Mouse (Mus musculus) embryo, embryonic 11.5 days (tissue): ENCODE data around the gene Lca5.

Experiments
- DNase-seq: peaks from one replicate; pipeline ENCODE4 v3.0.0-alpha.2; 2012; ENCODE audit warnings: low read depth, low spot score

The Lca5 gene

DNA sequence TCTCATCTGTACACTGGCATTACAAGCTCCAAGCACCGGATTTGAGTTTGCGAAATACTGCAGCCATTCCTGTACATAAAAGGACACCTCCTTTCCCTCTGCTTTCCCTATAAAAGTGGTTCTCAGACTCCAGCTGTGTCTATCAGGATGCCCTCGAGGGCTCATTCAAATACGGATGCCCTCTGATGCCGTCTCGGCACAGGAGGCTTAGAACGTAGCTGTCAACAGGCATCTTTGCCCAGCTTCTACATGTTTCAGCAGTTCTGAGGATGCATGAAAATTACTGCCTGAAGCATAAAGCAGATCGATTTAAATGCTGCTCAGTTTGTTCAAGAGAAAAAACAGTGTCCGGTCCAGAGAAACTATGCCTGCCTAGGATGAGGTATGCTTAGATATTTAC is 51.4 kb downstream of the Lca5 start:
- no peak for DNase-seq

DNA sequence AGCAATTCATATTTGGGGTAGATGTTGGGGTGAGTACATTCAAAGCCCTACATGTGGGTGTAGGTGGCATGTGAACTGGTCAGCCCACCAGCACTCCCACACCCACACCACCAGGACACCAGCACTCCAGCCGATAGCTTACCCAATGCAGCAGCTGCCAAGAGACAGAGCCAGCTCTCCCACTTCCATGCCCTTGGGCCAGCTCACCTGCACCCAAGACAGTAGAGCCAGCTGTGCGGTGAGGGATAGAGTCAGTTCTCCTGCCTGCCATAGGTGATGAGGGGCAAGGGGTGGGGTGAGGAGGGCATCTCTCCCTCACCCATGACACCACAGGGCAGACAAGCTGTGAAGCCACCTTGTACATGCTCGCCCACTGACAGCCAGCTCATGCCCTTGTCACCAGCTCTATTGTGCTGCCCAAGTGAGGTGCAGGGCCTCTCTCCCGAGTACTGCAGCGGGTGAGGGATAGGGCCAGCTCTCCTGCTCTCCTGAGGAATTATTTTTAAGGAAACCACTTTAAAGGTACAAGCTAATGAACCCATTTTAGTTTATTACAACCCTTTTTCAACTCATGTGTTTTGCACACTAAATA is 54.6 kb downstream of the Lca5 start:
- DNase-seq: no peak

DNA sequence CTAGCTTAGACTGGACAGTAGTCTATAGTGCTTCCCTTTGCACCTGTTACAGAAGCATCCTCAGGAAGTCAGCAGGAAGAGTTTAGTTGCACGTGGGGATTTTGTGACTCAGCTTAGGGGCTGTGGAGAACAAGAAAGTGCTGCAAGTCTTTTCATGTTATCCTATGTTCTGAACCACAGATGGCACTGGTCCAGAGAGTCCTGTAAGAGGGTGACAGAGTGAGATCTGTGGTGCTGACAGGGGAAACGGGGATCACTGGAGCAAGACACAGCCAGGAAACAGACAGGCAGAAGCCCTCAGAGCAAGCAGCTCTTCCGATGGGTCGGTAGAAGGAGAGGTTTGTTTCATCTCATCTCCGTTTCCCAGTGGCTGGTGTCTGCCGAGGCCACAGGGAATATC is 55.6 kb downstream of the Lca5 start:
- no peak for DNase-seq

DNA sequence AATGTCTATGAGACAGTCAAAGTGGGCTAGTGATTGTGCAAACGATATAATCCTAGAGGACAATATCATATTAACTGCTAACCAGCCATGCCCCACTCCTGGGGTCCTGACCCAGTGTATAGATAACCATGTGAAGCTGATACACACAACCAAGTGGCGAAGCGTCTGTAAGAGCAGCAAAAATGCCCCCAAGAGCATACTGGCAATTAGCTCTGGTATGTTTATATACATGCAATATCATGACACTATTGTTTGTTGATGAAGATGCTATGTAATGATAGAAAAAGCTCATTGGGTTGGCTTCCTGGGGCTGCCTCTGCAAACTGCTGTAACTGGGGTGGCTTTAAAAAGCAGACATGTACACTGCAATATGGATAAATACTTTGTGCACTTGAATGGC is 57.7 kb downstream of the Lca5 start:
- no peak for DNase-seq

GRCm38 (mm10) chr9:83382775-83383174 is 58.2 kb downstream of the Lca5 start:
- no peak for DNase-seq

DNA sequence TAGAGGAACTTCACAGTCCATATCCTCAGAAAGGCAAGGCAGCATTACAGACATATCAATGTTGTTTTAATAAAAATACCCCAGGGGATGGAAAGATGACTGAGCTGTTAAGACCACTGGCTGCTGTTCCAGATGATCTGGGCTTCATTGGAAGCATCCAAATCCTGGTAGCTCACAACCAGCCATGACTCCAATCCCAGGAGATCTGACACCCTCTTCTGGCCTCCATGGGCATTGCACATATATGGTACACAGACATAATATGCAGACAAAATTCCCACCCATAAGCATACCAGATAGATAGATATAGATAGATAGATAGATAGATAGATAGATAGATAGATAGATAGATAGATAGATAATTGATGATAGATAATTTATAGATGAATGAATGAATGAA is 59.6 kb downstream of the Lca5 start:
- DNase-seq: no peak

DNA sequence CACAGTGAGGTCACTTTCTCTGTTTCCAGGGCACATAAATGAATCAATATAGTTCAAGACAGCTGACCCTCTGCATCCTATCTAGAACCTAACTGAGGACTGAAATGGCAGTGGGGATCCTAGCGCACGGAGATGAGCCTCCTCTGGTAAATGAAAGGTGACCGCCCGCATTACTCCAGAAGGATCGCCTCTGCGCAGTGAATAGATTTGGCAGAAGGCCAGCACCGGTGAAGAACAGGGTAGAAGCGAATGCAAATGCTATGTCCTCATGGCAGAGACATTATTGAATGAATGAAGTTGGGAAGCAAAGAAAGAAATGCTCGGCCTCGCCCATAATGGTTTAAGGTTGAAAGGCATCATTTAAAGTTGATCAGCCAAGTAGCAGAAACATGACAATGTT is 61.3 kb downstream of the Lca5 start:
- DNase-seq: no peak

- no peak for DNase-seq
These were observed 63.8 kb downstream of the Lca5 start for GRCm38 (mm10) chr9:83377132-83377531.

- DNase-seq: no peak
These were observed 65.3 kb downstream of the Lca5 start for GRCm38 (mm10) chr9:83375522-83376176.

DNA sequence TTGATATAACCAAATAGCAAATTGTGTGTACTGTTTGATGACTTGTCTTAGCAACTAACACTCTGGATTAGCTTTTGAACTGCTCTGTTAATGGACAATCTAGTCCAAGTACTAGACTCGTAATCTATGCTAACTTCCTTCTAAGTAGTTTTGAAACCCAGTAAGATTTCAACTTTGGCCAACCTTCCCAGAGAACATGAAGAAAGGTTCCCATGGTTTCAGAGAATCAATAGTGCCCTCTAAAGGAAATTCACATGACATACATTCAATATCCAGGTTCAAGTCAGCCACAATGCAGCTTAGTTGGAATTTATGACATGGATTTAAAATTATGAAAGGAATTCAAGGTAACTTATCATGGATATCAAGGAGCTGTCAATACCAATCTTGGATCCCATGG is 70.0 kb downstream of the Lca5 start:
- no peak for DNase-seq

DNA sequence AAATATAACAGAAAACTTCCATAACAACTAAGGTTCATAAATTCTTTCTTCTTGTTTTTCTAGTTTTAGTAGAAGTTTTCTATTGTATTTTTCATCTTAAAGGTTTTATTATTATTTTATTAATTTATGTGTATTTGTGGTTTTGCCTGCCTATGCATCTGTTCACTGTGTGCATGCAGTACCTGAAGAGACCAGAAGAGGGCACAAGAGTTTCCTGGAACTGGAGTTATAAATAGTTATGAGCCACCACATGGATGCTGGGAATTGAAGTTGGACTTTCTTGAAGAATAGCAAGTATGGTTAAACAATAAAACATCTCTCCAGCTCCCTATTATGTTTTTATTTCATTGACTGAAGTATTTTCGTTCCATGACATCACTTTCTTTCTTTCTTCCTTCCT is 72.7 kb downstream of the Lca5 start:
- DNase-seq: no peak

GRCm38 (mm10) chr9:83355802-83356201 is 85.1 kb downstream of the Lca5 start:
- no peak for DNase-seq

DNA sequence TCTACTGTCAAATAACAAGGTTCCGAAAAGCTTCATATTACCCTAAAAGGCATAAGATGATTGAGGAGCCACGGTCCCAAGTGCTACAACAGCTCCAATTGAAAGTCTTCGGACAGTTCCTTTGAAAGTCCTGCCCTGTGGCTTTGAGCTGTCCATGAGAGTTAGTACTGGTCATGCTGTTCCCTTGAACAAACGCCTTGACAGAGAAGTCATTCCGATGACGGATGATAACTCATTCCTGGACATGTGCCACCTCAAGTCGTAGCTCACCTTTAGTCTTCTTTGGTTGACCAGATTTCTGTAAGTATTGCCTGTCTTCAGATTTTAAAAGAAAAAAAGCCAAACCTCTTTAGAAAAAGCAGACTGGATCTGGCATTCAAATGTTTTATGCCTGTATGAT is 87.6 kb downstream of the Lca5 start:
- no peak for DNase-seq

GRCm38 (mm10) chr9:83351171-83351570 is 89.8 kb downstream of the Lca5 start:
- no peak for DNase-seq

DNA sequence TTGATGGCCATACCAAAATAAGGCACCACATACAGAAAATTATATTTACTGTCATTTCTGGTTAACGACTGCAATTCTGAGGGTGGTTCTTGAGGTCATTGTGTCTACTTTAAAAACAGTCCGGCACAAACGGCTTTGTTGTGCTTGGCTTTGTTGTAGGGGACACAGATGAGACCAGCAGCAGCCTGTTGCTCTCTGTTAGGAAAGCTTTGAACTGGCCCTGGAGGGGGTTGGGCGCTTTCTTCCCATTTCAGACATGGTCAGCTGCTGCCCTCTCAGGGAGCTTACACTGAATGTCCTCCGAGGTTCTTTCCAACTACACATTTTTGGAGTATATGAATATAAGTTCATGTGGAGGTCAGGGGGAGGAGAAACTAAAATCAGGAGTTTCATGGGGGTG is 90.3 kb downstream of the Lca5 start:
- no peak for DNase-seq

DNA sequence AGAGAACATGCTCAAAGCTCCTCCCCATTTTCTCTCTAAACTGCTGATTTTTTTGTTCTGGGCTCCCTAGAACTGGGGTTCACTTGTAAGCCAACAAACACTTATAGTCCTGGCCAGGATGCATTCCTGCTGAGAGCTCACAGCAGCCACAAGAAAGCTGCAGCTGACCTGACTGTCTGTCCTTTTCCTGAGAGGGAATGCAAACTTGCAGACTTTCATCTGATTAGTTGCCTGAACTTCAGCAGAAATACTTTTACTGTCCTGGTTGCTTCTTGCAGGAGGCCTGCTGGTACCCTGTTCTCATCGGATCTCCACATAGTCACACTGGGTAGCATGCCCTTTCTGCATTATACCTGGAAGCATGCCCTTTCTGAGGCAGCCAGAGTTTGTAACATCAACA is 91.0 kb downstream of the Lca5 start:
- no peak for DNase-seq

DNA sequence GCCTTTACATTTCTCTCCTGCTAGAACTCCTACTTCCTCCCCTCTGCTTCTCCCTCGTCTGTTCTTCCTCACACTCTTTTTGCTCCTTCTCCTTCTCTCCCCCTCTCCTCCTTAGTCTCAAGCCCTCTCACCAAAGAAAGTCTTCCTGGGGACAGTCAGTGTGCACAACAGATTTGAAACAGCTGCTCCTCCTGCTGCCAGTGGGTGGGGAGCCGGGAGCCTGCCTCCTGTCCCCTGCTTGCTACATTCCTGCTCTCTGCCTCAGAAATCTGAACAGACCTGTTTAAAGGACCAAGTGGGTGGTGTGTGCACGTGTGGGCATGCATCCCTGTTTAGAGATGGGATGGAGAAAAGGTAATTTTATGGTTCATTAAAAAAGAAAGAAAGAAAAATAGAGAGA is 91.4 kb downstream of the Lca5 start:
- DNase-seq: no peak

DNA sequence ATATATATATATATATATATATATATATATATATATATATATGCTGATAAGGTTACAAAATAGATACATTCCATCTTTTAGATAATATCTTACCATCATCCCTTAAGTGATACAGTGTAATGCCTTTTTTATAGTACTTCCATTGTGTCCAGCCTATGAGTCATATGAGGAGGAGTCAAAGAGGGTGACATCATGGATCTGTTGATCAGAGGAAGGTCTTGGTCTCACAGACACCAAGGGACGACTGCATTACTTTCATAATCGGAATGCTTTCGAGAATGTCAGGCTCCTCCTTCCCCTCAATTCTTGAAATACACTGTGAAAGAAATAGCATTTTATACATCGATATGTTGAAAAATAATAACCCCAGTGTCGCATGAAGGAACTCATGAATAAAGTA is 93.4 kb downstream of the Lca5 start:
- no peak for DNase-seq

- DNase-seq: no peak
These were observed 98.2 kb downstream of the Lca5 start for GRCm38 (mm10) chr9:83342491-83343370.
